Mouse (Mus musculus): Measurements from ENCODE around the gene Igsf11. TPM values are rescaled to one million over a fixed set of nuclear protein-coding genes. Genes with fewer than 3 reads are reported as not detected.

The Igsf11 gene
- polyA plus RNA-seq, 1 experiment = 25.3 TPM

DNA sequence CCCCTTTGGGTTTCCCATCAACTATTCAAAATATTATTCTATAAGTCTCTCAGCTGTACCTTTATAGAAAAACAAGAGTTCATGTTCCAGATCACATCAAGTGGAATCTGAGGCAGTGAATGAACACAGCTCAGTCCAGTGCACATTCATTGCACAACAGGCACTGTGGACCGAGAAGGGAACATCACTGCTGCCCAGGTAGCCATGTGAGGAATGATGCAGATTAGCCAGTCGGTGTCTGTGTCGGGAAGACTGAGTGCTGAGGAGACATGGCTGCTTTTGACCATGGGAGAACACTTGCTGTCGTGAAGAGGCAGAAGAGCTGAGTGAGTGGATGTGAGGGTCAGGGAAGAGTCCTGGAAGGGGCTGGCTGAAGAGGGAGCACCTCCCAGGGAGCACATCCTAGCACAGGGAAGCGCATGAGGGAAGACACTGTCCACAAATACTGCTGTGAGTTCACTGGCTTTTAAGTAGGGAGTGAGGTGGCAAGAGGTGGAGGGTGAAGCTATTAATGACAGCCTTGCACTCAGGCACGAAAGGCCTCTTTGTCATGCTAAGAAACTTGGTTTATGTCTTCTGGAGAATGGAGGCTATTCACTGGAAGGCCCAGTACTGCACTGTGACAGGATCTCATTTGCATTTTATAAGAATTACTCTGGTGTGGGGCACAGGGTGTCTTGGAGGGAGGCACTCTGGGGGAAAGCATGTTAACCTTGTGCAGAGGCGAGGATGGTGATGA is 54.8 kb downstream of the Igsf11 start:
- no peak for TF ChIP-seq CTCF (IDR thresholded peaks at IDR 0.05; ENCODE audit: extremely low read depth, insufficient read depth, low read length)
- TF ChIP-seq POLR2A (IDR thresholded peaks at IDR 0.05; ENCODE audit: extremely low read depth, insufficient read depth, low read length) = no peak
- Histone ChIP-seq H3K4me1 (ENCODE audit: control insufficient read depth, insufficient read depth, low read length) (peaks cover 9% of the 10 kb centered on the region), H3K4me3 (ENCODE audit: insufficient read depth, low read length) (no peak overlapping the region), H3K27ac (ENCODE audit: insufficient read depth, low read length) (peak overlapping the region; percentile 80)

DNA sequence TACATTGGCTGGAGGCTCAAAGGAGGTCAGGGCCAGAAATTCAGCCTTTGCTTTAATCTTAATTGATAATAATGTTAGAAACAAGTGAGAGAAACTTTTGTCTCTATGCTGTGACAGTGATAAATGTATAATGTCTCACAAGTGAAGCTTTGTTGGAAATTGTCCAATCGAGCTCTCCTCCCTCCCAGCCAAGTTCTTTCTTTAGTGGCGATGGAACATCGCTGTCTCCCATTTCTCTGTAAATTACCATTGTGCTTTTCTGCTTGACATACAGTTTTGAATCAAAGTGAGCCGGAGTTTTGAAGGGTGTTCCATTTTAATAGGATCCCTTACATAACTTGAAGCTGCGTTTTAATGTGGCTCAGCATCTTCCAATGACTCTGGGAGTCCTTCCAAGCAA is 56.0 kb downstream of the Igsf11 start:
- Histone ChIP-seq H3K27ac (ENCODE audit: insufficient read depth, low read length) (no peak overlapping the region), H3K4me3 (ENCODE audit: insufficient read depth, low read length) (no peak overlapping the region), H3K4me1 (ENCODE audit: control insufficient read depth, insufficient read depth, low read length) (peaks cover 7% of the 10 kb centered on the region)
- TF ChIP-seq CTCF (IDR thresholded peaks at IDR 0.05; ENCODE audit: extremely low read depth, insufficient read depth, low read length) (no peak), POLR2A (IDR thresholded peaks at IDR 0.05; ENCODE audit: extremely low read depth, insufficient read depth, low read length) (no peak)

DNA sequence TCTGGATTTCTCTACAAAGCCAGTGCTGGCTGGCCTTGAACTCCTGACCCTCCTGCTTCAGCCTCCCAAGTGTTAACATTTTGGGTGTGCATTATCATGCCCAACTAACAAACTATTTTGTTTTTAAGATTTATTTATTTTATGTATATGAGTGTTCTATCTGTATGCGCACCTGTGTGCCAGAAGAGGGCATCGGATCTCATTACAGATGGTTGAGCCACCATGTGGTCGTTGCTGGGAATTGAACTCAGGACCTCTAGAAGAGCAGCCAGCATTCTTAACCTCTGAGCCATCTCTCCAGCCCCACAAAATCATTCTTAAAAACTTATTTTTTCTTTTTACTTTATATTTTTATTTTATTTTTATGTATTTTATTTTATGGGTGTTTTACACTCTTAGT is 60.4 kb downstream of the Igsf11 start:
- no peak overlapping the region for H3K27ac ChIP-seq (ENCODE audit: insufficient read depth, low read length)
- TF ChIP-seq POLR2A (IDR thresholded peaks at IDR 0.05; ENCODE audit: extremely low read depth, insufficient read depth, low read length) (no peak), CTCF (IDR thresholded peaks at IDR 0.05; ENCODE audit: extremely low read depth, insufficient read depth, low read length) (no peak)
- H3K4me1 ChIP-seq (ENCODE audit: control insufficient read depth, insufficient read depth, low read length) = peaks cover 5% of the 10 kb centered on the region
- no peak overlapping the region for H3K4me3 ChIP-seq (ENCODE audit: insufficient read depth, low read length)

DNA sequence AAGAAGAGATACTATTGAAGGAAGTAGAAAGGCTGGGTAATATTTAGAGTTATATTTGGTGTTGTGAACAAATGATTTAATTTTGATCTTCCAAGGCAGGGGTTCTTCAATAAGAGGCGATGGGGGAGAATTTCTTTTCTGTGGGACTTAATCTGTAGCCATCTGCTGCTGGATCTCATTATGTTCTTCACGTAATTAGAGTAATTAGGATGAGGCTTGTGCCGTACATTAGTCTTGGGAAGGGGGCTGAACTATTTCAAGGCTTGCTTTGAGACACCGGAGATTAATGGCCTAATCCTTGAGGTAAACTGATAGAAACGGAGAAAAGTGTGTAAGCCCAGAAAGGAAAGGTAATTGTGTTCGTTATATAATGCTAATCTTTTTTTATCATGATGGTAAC is 61.4 kb downstream of the Igsf11 start:
- H3K4me1 ChIP-seq (ENCODE audit: control insufficient read depth, insufficient read depth, low read length) = peaks cover 4% of the 10 kb centered on the region
- TF ChIP-seq POLR2A (IDR thresholded peaks at IDR 0.05; ENCODE audit: extremely low read depth, insufficient read depth, low read length) (no peak), CTCF (IDR thresholded peaks at IDR 0.05; ENCODE audit: extremely low read depth, insufficient read depth, low read length) (no peak)
- no peak overlapping the region for H3K4me3 ChIP-seq (ENCODE audit: insufficient read depth, low read length)
- H3K27ac ChIP-seq (ENCODE audit: insufficient read depth, low read length) = no peak overlapping the region

DNA sequence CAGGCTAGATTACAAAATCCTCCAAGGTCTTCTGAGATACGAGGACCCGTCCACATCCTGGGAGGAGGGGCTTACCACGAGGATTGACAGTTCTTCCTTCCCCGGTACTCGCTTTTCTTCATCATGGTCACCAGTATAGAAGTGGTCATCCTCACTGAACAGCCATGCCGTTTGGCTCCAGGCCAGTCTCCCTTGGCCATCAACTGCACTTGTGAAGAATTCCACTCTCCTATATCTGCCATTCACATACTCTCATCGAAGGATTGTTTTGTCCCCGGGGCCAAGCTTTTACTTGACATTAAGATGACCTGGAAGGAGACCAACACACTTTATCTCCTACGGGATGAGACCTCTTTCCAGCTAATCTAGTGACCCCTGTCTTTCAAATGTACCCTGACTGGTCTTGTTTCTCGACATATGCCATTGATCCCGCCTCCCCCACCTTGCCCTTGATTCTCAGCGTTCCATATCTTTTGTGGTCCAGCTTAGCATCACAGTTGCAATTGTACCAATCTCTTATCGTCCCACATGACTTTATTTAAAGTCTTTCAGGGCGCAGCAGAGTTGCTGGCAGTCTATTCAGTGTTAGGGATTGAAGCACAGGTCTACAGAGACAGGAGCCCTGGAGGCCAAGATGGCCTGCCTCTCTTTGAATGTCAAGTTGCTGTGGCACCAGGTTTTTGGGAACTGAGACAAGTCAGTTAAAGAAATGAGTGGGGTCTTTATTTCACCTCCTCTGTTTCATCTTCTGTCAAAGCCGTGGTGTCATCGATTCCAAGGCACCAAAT is 62.2 kb downstream of the Igsf11 start:
- peaks cover 2% of the 10 kb centered on the region for H3K4me1 ChIP-seq (ENCODE audit: control insufficient read depth, insufficient read depth, low read length)
- H3K4me3 ChIP-seq (ENCODE audit: insufficient read depth, low read length) = no peak overlapping the region
- no peak for TF ChIP-seq POLR2A (IDR thresholded peaks at IDR 0.05; ENCODE audit: extremely low read depth, insufficient read depth, low read length)
- TF ChIP-seq CTCF (IDR thresholded peaks at IDR 0.05; ENCODE audit: extremely low read depth, insufficient read depth, low read length) = no peak
- peak overlapping the region; percentile 57; the same call in 1 of the 2 replicates for H3K27ac ChIP-seq (ENCODE audit: insufficient read depth, low read length)

DNA sequence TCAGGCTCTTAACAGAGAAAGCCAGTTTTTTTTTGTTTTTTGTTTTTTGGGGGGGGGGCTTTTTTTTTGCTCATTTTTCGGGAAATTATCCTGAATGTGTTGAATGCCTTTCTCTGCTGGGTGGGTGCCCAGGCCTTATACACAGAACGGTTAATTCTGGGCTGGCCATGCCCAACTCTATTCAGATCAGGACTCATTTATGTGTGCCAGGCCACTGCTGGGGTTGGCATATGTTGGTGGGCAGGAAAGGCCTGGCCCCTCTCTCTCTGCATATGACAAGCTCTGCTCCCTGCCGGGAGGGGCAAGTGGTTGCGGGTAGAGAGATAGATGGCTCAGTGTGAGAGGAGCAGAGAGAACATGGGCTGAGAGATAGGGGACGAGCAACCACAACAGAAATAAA is 62.8 kb downstream of the Igsf11 start:
- Histone ChIP-seq H3K4me3 (ENCODE audit: insufficient read depth, low read length) (no peak overlapping the region), H3K27ac (ENCODE audit: insufficient read depth, low read length) (peak overlapping the region; percentile 32; the same call in 1 of the 2 replicates), H3K4me1 (ENCODE audit: control insufficient read depth, insufficient read depth, low read length) (peaks cover 3% of the 10 kb centered on the region)
- TF ChIP-seq POLR2A (IDR thresholded peaks at IDR 0.05; ENCODE audit: extremely low read depth, insufficient read depth, low read length) = no peak
- TF ChIP-seq CTCF (IDR thresholded peaks at IDR 0.05; ENCODE audit: extremely low read depth, insufficient read depth, low read length) = no peak

DNA sequence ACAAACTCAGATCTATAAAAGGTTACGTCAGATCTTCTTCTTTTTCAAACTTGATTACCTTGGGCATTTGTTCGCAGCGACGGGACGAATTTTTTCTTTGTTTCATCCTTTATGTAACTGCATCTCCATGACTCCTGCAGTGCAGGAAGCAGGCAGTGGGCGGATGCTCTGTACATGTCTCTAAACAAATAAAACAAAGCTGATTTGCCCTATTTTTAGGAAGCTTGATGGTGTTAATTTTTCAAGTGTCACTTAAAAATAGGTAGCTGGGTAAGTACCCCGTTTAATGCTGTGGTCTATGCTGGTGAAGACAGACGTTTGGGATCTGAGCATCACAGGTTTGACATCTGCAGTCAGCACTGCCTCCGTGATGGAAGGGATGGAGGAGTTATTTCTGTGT is 66.3 kb downstream of the Igsf11 start:
- TF ChIP-seq CTCF (IDR thresholded peaks at IDR 0.05; ENCODE audit: extremely low read depth, insufficient read depth, low read length) = no peak
- TF ChIP-seq POLR2A (IDR thresholded peaks at IDR 0.05; ENCODE audit: extremely low read depth, insufficient read depth, low read length) = no peak
- peak overlapping the region; percentile 81; the same call in 1 of the 2 replicates for H3K27ac ChIP-seq (ENCODE audit: insufficient read depth, low read length)

DNA sequence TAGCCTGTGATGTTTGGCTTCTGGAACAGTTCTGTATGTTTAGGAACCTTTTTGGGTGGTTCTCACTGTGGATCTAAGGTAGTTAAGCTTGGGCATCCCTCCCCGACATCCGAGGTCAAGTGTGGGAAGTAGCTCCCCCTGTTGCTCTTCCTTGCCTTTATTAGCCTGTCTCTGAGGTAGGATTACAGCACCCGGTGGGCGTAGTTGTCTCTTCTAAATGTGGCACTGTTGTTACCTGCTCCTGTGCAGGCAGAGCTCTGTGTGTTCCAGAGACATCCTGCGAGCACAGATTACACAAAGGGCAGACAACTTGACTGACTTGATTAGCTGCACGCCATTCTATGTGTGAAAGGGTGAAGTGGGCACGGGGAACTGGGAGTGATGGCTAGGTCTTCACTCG is 68.1 kb downstream of the Igsf11 start:
- TF ChIP-seq POLR2A (IDR thresholded peaks at IDR 0.05; ENCODE audit: extremely low read depth, insufficient read depth, low read length) = no peak
- no peak for TF ChIP-seq CTCF (IDR thresholded peaks at IDR 0.05; ENCODE audit: extremely low read depth, insufficient read depth, low read length)
- no peak overlapping the region for H3K4me3 ChIP-seq (ENCODE audit: insufficient read depth, low read length)
- 0 out of 2 replicates have a peak overlapping the region, but pooled peaks have one; percentile 6 for H3K27ac ChIP-seq (ENCODE audit: insufficient read depth, low read length)
- H3K4me1 ChIP-seq (ENCODE audit: control insufficient read depth, insufficient read depth, low read length) = peaks cover 7% of the 10 kb centered on the region; the same call in 1 of the 2 replicates

More for the DNA sequence above, 66.3 kb downstream of the Igsf11 start:
- Histone ChIP-seq H3K4me1 (ENCODE audit: control insufficient read depth, insufficient read depth, low read length) (peaks cover 9% of the 10 kb centered on the region), H3K4me3 (ENCODE audit: insufficient read depth, low read length) (no peak overlapping the region)

DNA sequence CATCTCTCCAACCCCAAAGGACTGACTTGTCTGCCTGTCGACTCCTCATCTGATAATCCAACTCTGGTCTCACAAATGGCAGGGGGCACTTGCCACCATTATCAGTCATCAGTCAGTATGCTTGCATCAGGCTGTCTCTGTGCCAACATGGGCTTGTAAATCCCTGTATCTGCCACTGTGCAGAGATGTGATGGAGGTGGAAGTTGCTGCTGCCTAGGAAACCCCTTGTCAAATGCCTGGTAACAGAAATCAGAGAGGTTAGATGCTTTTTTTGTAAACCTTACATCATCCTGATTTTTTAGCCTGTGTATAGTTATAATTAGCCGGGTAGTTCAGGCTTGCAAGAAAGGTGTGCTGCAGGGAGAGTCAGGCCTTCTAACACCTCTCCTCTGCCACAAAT is 69.4 kb downstream of the Igsf11 start:
- no peak overlapping the region for H3K4me3 ChIP-seq (ENCODE audit: insufficient read depth, low read length)
- no peak overlapping the region for H3K27ac ChIP-seq (ENCODE audit: insufficient read depth, low read length)
- H3K4me1 ChIP-seq (ENCODE audit: control insufficient read depth, insufficient read depth, low read length) = peaks cover 7% of the 10 kb centered on the region; the same call in 1 of the 2 replicates
- TF ChIP-seq POLR2A (IDR thresholded peaks at IDR 0.05; ENCODE audit: extremely low read depth, insufficient read depth, low read length) = no peak
- no peak for TF ChIP-seq CTCF (IDR thresholded peaks at IDR 0.05; ENCODE audit: extremely low read depth, insufficient read depth, low read length)

All from cortical plate, adult 2 months (tissue).